Mouse (Mus musculus) adrenal gland, postnatal 25 days (tissue): ENCODE results near the gene Ly6g6d. TPM values are rescaled to one million over a fixed set of nuclear protein-coding genes. Genes with fewer than 3 reads are reported as not detected.

Experiments
- DNase-seq: peaks from one replicate; pipeline ENCODE4 v3.0.0; 2021; ENCODE audit warnings: mixed read lengths
- total RNA-seq: library from RNA; stranded (reverse); gene quantifications from 2 replicates; pipeline ENCODE4 v1.2.3, GENCODE M21; 2021

The Ly6g6d gene
- total RNA-seq, 1 experiment from 2014 or later, result 1.5 TPM

GRCm38 (mm10) chr17:35068213-35068914 is 9.5 kb downstream of the Ly6g6d start:
- DNase-seq, result no peak

GRCm38 (mm10) chr17:35066084-35066483 is 11.8 kb downstream of the Ly6g6d start, which contains the start of gene Mpig6b:
Gene Mpig6b, minus strand, starts transcription at chr17:35066184.
- no peak for DNase-seq

- DNase-seq, result no peak
Observed at GRCm38 (mm10) chr17:35064951-35065947, 12.6 kb downstream of the Ly6g6d start, which contains the start of gene Ly6g6c. Gene Ly6g6c, plus strand, starts transcription at chr17:35065388.

- DNase-seq, result no peak
Observed at GRCm38 (mm10) chr17:35064378-35064877, 13.4 kb downstream of the Ly6g6d start.

GRCm38 (mm10) chr17:35063466-35063865 is 14.4 kb downstream of the Ly6g6d start:
- DNase-seq, result no peak

GRCm38 (mm10) chr17:35061299-35061698 is 16.6 kb downstream of the Ly6g6d start:
- DNase-seq, result no peak

GRCm38 (mm10) chr17:35060737-35061297 is 17.0 kb downstream of the Ly6g6d start:
- DNase-seq, result no peak

GRCm38 (mm10) chr17:35060071-35060470 is 17.8 kb downstream of the Ly6g6d start:
- DNase-seq, result no peak

- DNase-seq, result peak; percentile 86
Observed at GRCm38 (mm10) chr17:35058911-35059892, 18.7 kb downstream of the Ly6g6d start, which contains the start of gene Ddah2. Gene Ddah2, plus strand, starts transcription at chr17:35059035.

- no peak for DNase-seq
Observed at GRCm38 (mm10) chr17:35058316-35058715, 19.5 kb downstream of the Ly6g6d start.

GRCm38 (mm10) chr17:35057090-35057489 is 20.8 kb downstream of the Ly6g6d start:
- no peak for DNase-seq

- no peak for DNase-seq
Observed at GRCm38 (mm10) chr17:35055691-35056495, 22.0 kb downstream of the Ly6g6d start.

GRCm38 (mm10) chr17:35052271-35052798 is 25.5 kb downstream of the Ly6g6d start:
- no peak for DNase-seq

- DNase-seq, result peak; percentile 61
Observed at GRCm38 (mm10) chr17:35051156-35052086, 26.4 kb downstream of the Ly6g6d start.

- peak; percentile 78 for DNase-seq
Observed at GRCm38 (mm10) chr17:35050126-35050750, 27.6 kb downstream of the Ly6g6d start.

- DNase-seq, result peak; percentile 36
Observed at GRCm38 (mm10) chr17:35049561-35050016, 28.3 kb downstream of the Ly6g6d start, which contains the start of gene Clic1. Gene Clic1, plus strand, starts transcription at chr17:35049966.

GRCm38 (mm10) chr17:35048932-35049440 is 28.9 kb downstream of the Ly6g6d start:
- no peak for DNase-seq
